11 mouse cellular contexts compared by ENCODE assay signal in the genomic region with DNA sequence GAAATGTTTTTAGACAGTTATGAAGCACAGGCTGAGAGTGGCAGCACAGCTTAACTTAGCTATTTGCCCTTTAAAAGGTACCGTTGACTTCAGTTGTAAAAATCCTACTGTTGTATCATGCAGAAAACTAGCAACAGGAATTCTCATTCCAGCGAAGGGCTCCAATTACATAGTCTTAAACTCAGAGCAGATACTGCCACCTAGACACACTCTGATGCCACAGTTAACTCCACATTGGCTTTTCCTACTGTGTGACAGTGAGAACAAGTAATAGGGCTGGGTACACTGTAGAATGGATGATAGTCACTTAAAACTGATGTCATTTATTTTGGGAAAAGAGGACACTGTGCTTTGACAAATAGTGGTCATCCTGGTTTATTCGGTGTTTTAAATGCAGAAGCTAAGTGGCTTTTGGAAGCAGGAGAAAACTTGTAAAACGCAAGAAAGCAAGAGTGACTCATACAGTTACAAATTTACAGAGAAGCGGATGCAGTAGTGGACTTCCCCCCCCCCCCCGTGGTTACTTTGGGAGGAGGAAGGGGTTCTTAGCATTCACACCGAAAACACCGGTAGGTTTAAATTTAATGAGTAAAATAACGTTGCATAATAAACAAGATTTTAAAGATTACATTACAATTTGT. TPM values are rescaled to one million over a fixed set of nuclear protein-coding genes. Genes with fewer than 3 reads are reported as not detected.
DNase-seq lines count a peak whose midpoint lies in the region; TF ChIP-seq lines count a peak whose summit lies in the region.
"Had no signal": no experiment of that assay in that cellular context is flagged by ENCODE, and none has a peak within 500 bp of the region (broad histone marks: within the 10 kb centered on the region; RNA-seq: fewer than 3 reads in every experiment).

No protein-coding gene starts in this region.

- H3K4me3 ChIP-seq in left cerebral cortex, adult 2 months, result no peak overlapping the region
- no peak overlapping the region for H3K4me3 ChIP-seq in CH12.LX (replicated peaks in 1 of 3; ENCODE audit: low read depth in 2 of 3, low read length in 2 of 3, poor library complexity in 1 of 3)
- H3K4me3 ChIP-seq in cortical plate, adult 2 months (ENCODE audit: insufficient read depth, low read length), result no peak overlapping the region
- H3K4me3 ChIP-seq: heart, embryonic 13.5 days; liver, embryonic 13.5 days had no signal

- in situ Hi-C loops in CH12.LX (cut with MboI; ENCODE audit: low pct_ligation_motif_present, low pct_unique_long_range_greater_than_20kb, low sequenced_read_pairs), result no loop called here

- no peak overlapping the region for H3K9ac ChIP-seq in CH12.LX (ENCODE audit: insufficient read depth, low read depth)
- H3K9ac ChIP-seq: heart, embryonic 13.5 days; liver, embryonic 13.5 days had no signal

- H3K79me2 ChIP-seq in CH12.LX (replicated peaks; ENCODE audit: control insufficient read depth, extremely low read depth, insufficient read depth, poor library complexity, severe bottlenecking), result no peaks in the 10 kb centered on the region

- dilution Hi-C loops in CH12.LX (cut with MboI; ENCODE audit: extremely low pct_ligation_motif_present, extremely low pct_unique_long_range_greater_than_20kb, low sequenced_read_pairs), result no loop called here

- no peak for TF ChIP-seq POLR2A in CH12.LX (IDR thresholded peaks at IDR 0.05; ENCODE audit: low read depth, low read length)
- no peak for TF ChIP-seq POLR2A in cortical plate, adult 2 months (IDR thresholded peaks at IDR 0.05; ENCODE audit: extremely low read depth, insufficient read depth, low read length)

- TF ChIP-seq EP300 in CH12.LX (IDR thresholded peaks at IDR 0.05; ENCODE audit: low read length), result peak; percentile 69

- H3K4me1 ChIP-seq in CH12.LX (ENCODE audit: control insufficient read depth in 1 of 2, insufficient read depth in 2 of 2), result peaks cover 5 to 22% of the 10 kb centered on the region in 2 experiments; a peak in 3 of 4 replicates
- no peaks in the 10 kb centered on the region for H3K4me1 ChIP-seq in cortical plate, adult 2 months (ENCODE audit: control insufficient read depth, insufficient read depth, low read length)
- H3K4me1 ChIP-seq: heart, embryonic 13.5 days; liver, embryonic 13.5 days had no signal

- H3K27ac ChIP-seq in left cerebral cortex, adult 2 months, result no peak overlapping the region
- peak overlapping the region; percentile 56 for H3K27ac ChIP-seq in CH12.LX (ENCODE audit: insufficient read depth, low read depth)
- no peak overlapping the region for H3K27ac ChIP-seq in cortical plate, adult 2 months (ENCODE audit: insufficient read depth, low read length)
- H3K27ac ChIP-seq: heart, embryonic 13.5 days; liver, embryonic 13.5 days had no signal

- intact Hi-C loops in gastrocnemius, postnatal 14 days (cut with DNase I; ENCODE audit: low total_unique reads), result no loop called here
- intact Hi-C loops in left cerebral cortex, adult 2 months (cut with DNase I), result no loop called here

- peak; percentile 28 for TF ChIP-seq RAD21 in CH12.LX (IDR thresholded peaks at IDR 0.05; ENCODE audit: low read depth, low read length)

- no peaks in the 10 kb centered on the region for H3K9me3 ChIP-seq in CH12.LX (replicated peaks; ENCODE audit: low read length)
- H3K9me3 ChIP-seq: heart, embryonic 13.5 days; liver, embryonic 13.5 days had no signal

- peak; percentile 42 for TF ChIP-seq CTCF in left cerebral cortex, adult 2 months (IDR thresholded peaks at IDR 0.05)
- peak in 1 of 2 experiments; percentile 48; a peak in 2 of 4 replicates for TF ChIP-seq CTCF in CH12.LX (conservative IDR thresholded peaks at IDR 0.05 in 1 of 2, IDR thresholded peaks at IDR 0.05 in 1 of 2; ENCODE audit: low read depth in 2 of 2, low read length in 2 of 2)
- TF ChIP-seq CTCF in cortical plate, adult 2 months (IDR thresholded peaks at IDR 0.05; ENCODE audit: extremely low read depth, insufficient read depth, low read length), result peak; percentile 8; the same call in 1 of the 2 replicates

- H3K27me3 ChIP-seq in CH12.LX (replicated peaks), result no peaks in the 10 kb centered on the region
- H3K27me3 ChIP-seq: heart, embryonic 13.5 days; liver, embryonic 13.5 days had no signal

- peak; percentile 2 for DNase-seq in gastrocnemius, adult 18-20 months (ENCODE audit: low spot score)
- no peak for DNase-seq in gastrocnemius, postnatal 14 days
- DNase-seq in left cerebral cortex, adult 2 months (ENCODE audit: extremely low spot score in 1 of 2, low spot score in 2 of 2), result no peak
- DNase-seq in left cerebral cortex, adult 18-20 months (ENCODE audit: low spot score in 2 of 2), result no peak
- DNase-seq in CH12.LX (ENCODE audit: extremely low read depth), result peak; percentile 12
- no peak for DNase-seq in right cerebral cortex, postnatal 14 days
- DNase-seq: layer of hippocampus, adult 9-11 months; liver, embryonic 13.5 days; thymus, postnatal 25 days had no signal

- peak overlapping the region; percentile 60; the same call in 1 of the 2 replicates for H3K4me2 ChIP-seq in CH12.LX (ENCODE audit: insufficient read depth, low read depth, poor library complexity, severe bottlenecking)
- H3K4me2 ChIP-seq: heart, embryonic 13.5 days; liver, embryonic 13.5 days had no signal

- H3K36me3 ChIP-seq in CH12.LX (replicated peaks in 1 of 2; ENCODE audit: control insufficient read depth in 1 of 2, insufficient read depth in 1 of 2, low read length in 1 of 2), result no peaks in the 10 kb centered on the region
- H3K36me3 ChIP-seq: heart, embryonic 13.5 days; liver, embryonic 13.5 days had no signal

TF ChIP-seq in CH12.LX, 34 proteins besides CTCF, POLR2A, EP300 and RAD21:
- TF ChIP-seq JUND (conservative IDR thresholded peaks at IDR 0.05; ENCODE audit: low read depth, low read length) (peak; percentile 77), CHD1 (IDR thresholded peaks at IDR 0.05; ENCODE audit: low read depth, low read length) (no peak), IRF4 (IDR thresholded peaks at IDR 0.05; ENCODE audit: low read depth, low read length) (peak; percentile 81), MYC (IDR thresholded peaks at IDR 0.05; ENCODE audit: low read depth, low read length) (no peak), MAZ (IDR thresholded peaks at IDR 0.05; ENCODE audit: low read depth, low read length) (peak; percentile 69; the same call in 1 of the 2 replicates), ZKSCAN1 (IDR thresholded peaks at IDR 0.05; ENCODE audit: borderline replicate concordance, low read depth, low read length) (no peak), TCF12 (IDR thresholded peaks at IDR 0.05; ENCODE audit: low read depth, low read length) (0 out of 2 replicates have a peak, but pooled peaks have one; percentile 39), MXI1 (IDR thresholded peaks at IDR 0.05; ENCODE audit: low read depth, low read length) (no peak), GABPA (IDR thresholded peaks at IDR 0.05; ENCODE audit: insufficient replicate concordance, low read depth, low read length) (no peak), CHD2 (IDR thresholded peaks at IDR 0.05; ENCODE audit: low read length) (0 out of 2 replicates have a peak, but pooled peaks have one; percentile 41), ZC3H11A (IDR thresholded peaks at IDR 0.05; ENCODE audit: low read depth, low read length) (no peak), ETS1 (conservative IDR thresholded peaks at IDR 0.05; ENCODE audit: low read depth, low read length) (0 out of 2 replicates have a peak, but pooled peaks have one; percentile 20), SIN3A (IDR thresholded peaks at IDR 0.05; ENCODE audit: low read length) (no peak), ZNF384 (IDR thresholded peaks at IDR 0.05; ENCODE audit: low read depth, low read length) (no peak), NRF1 (IDR thresholded peaks at IDR 0.05; ENCODE audit: low read depth, low read length) (no peak), RCOR1 (conservative IDR thresholded peaks at IDR 0.05; ENCODE audit: low read depth, low read length) (0 out of 2 replicates have a peak, but pooled peaks have one; percentile 36), ZMIZ1 (IDR thresholded peaks at IDR 0.05; ENCODE audit: low read depth, low read length) (0 out of 2 replicates have a peak, but pooled peaks have one; percentile 26), JUN (IDR thresholded peaks at IDR 0.05; ENCODE audit: insufficient read depth, low read depth, low read length) (peak; percentile 55), ELF1 (IDR thresholded peaks at IDR 0.05; ENCODE audit: low read depth, low read length) (no peak)

RNA-seq across cellular contexts. Expression of a gene that starts 22.2 kb away (rescaled TPM):
- total RNA-seq in gastrocnemius, adult 18-20 months (2021), result 10 to 100 TPM; 23.1 to 24.2 TPM
- 10 to 100 TPM; 27.7 to 32.2 TPM for total RNA-seq in gastrocnemius, postnatal 14 days (2021)
- 10 to 100 TPM; 23.4 to 25.5 TPM for total RNA-seq in left cerebral cortex, adult 2 months (2021)
- 10 to 100 TPM; 22.6 to 24.2 TPM for total RNA-seq in left cerebral cortex, adult 18-20 months (2021)
- total RNA-seq in CH12.LX (2012; rRNA removed) (12.7 and 13.8 TPM in 2 replicates), CH12.LX (2014; rRNA removed) (18.4 and 20.4 TPM in 2 replicates)
- polyA plus RNA-seq in CH12.LX (2012; ENCODE audit: insufficient read length, low read depth), result 9.6 and 13.0 TPM in 2 replicates
- polyA plus RNA-seq in cortical plate, adult 2 months (2012; rRNA removed), result 29.6 and 35.2 TPM in 2 replicates

RNA-seq across cellular contexts. Expression of a gene that starts 43.5 kb away (rescaled TPM):
- 10 to 100 TPM; 14.1 to 15.5 TPM for total RNA-seq in gastrocnemius, adult 18-20 months (2021)
- 10 to 100 TPM; 14.4 to 15.0 TPM for total RNA-seq in gastrocnemius, postnatal 14 days (2021)
- 10 to 100 TPM; 30.7 to 31.2 TPM for total RNA-seq in left cerebral cortex, adult 2 months (2021)
- 10 to 100 TPM; 31.6 to 34.0 TPM for total RNA-seq in left cerebral cortex, adult 18-20 months (2021)
- total RNA-seq in CH12.LX (2012; rRNA removed) (10.4 and 10.8 TPM in 2 replicates), CH12.LX (2014; rRNA removed) (11.2 and 11.7 TPM in 2 replicates)
- 20.2 and 22.6 TPM in 2 replicates for polyA plus RNA-seq in CH12.LX (2012; ENCODE audit: insufficient read length, low read depth)
- 32.7 and 33.8 TPM in 2 replicates for polyA plus RNA-seq in cortical plate, adult 2 months (2012; rRNA removed)

Comparison
In these comparisons a context has a peak if more than half of its experiments do, and no peak if none do; other contexts are left out.
1. DNase-seq: peak in gastrocnemius, adult 18-20 months (single experiment) and CH12.LX (single experiment); none in gastrocnemius, postnatal 14 days (single experiment), left cerebral cortex, adult 2 months (0 of 2), left cerebral cortex, adult 18-20 months (0 of 2) and right cerebral cortex, postnatal 14 days (single experiment).